Mouse (Mus musculus) heart, embryonic 13.5 days (tissue): ENCODE measurements at regions not wholly inside any gene's neighbourhood (a gene's known extent, or its start where the extent isn't known, plus 50 kb on each side); places are given as distances from the start of the nearest gene placed in this dataset.

ENCODE experiments used
- ATAC-seq: fragments of 200-750 bp; cut with Nextera tagmentation; 2 replicates; pipeline ENCODE4 v1.8.0; 2017; ENCODE audit warnings: moderate TSS enrichment; ENCODE audit not compliant: insufficient number of reproducible peaks, low FRiP score, low TSS enrichment; ENCODE audit errors: extremely low read depth
- H3K27ac ChIP-seq: fragments of 300-500 bp; sonication (generic); replicated peaks from 2 replicates; pipeline ENCODE4 v1.5.1; 2015; ENCODE audit warnings: moderate library complexity, mild to moderate bottlenecking, inconsistent platforms
- H3K27me3 ChIP-seq: fragments of 300-500 bp; sonication (generic); replicated peaks from 2 replicates; pipeline ENCODE4 v1.6.1; 2015; ENCODE audit warnings: mild to moderate bottlenecking, inconsistent platforms
- H3K36me3 ChIP-seq: fragments of 300-500 bp; sonication (generic); 2 replicates; pipeline ENCODE4 v1.6.1; 2015; ENCODE audit warnings: mild to moderate bottlenecking, inconsistent platforms
- H3K4me1 ChIP-seq: fragments of 300-500 bp; sonication (generic); 2 replicates; pipeline ENCODE4 v1.6.1; 2015; ENCODE audit warnings: inconsistent platforms
- H3K4me2 ChIP-seq: fragments of 300-500 bp; sonication (generic); 2 replicates; pipeline ENCODE4 v1.6.1; 2015; ENCODE audit warnings: inconsistent platforms, mild to moderate bottlenecking, moderate library complexity
- H3K4me3 ChIP-seq: fragments of 300-500 bp; sonication (generic); 2 replicates; pipeline ENCODE4 v1.5.1; 2015; ENCODE audit warnings: moderate library complexity, mild to moderate bottlenecking, inconsistent platforms
- H3K9ac ChIP-seq: fragments of 300-500 bp; sonication (generic); 2 replicates; pipeline ENCODE4 v1.6.1; 2015; ENCODE audit warnings: inconsistent platforms, mild to moderate bottlenecking, moderate library complexity
- H3K9me3 ChIP-seq: fragments of 300-500 bp; sonication (generic); 2 replicates; pipeline ENCODE4 v1.6.1; 2016; ENCODE audit warnings: inconsistent platforms
- WGBS: fragments of 180-500 bp; shearing (Covaris S2); methylation state at CpG from one replicate; pipeline ENCODE4 v1.1.7; 2015; ENCODE audit warnings: mixed read lengths; 5-methylcytosine and 5-hydroxymethylcytosine counted together

GRCm38 (mm10) chr1:35936362-35937093, 131.7 kb upstream of the Hs6st1 start:
- WGBS, result 46% methylated on average over 5 of the region's 5 CpGs
- 0 out of 2 replicates have a peak, but pooled peaks cover 5% of the 10 kb centered on the region for H3K9me3 ChIP-seq
- peak overlapping the region; percentile 97 for H3K27ac ChIP-seq
- H3K9ac ChIP-seq, result no peak overlapping the region
- no peaks in the 10 kb centered on the region for H3K27me3 ChIP-seq
- no peak overlapping the region for H3K4me3 ChIP-seq
- no peaks in the 10 kb centered on the region for H3K36me3 ChIP-seq
- no peak for ATAC-seq
- H3K4me1 ChIP-seq, result peaks cover 57% of the 10 kb centered on the region
- no peak overlapping the region for H3K4me2 ChIP-seq

GRCm38 (mm10) chr1:35940236-35940635, 128.0 kb upstream of the Hs6st1 start:
- H3K27ac ChIP-seq, result no peak overlapping the region
- no peaks in the 10 kb centered on the region for H3K36me3 ChIP-seq
- peaks cover 69% of the 10 kb centered on the region for H3K4me1 ChIP-seq
- no peaks in the 10 kb centered on the region for H3K27me3 ChIP-seq
- no peak overlapping the region for H3K9ac ChIP-seq
- no peak for ATAC-seq
- H3K9me3 ChIP-seq, result 0 out of 2 replicates have a peak, but pooled peaks cover 5% of the 10 kb centered on the region
- H3K4me2 ChIP-seq, result no peak overlapping the region
- WGBS, result 46% methylated on average over 2 of the region's 2 CpGs
- no peak overlapping the region for H3K4me3 ChIP-seq

GRCm38 (mm10) chr1:35941642-35942077, 126.5 kb upstream of the Hs6st1 start:
- no peaks in the 10 kb centered on the region for H3K27me3 ChIP-seq
- peak overlapping the region; percentile 16; the same call in 1 of the 2 replicates for H3K4me2 ChIP-seq
- H3K4me3 ChIP-seq, result no peak overlapping the region
- peak overlapping the region; percentile 41 for H3K9ac ChIP-seq
- H3K9me3 ChIP-seq, result 0 out of 2 replicates have a peak, but pooled peaks cover 5% of the 10 kb centered on the region
- WGBS, result 13% methylated on average over 8 of the region's 8 CpGs
- H3K36me3 ChIP-seq, result no peaks in the 10 kb centered on the region
- H3K27ac ChIP-seq, result peak overlapping the region; percentile 83
- peaks cover 60% of the 10 kb centered on the region for H3K4me1 ChIP-seq
- no peak for ATAC-seq

- WGBS, result 32% methylated on average over 7 of the region's 7 CpGs
- H3K9me3 ChIP-seq, result 0 out of 2 replicates have a peak, but pooled peaks cover 8% of the 10 kb centered on the region
- peaks cover 57% of the 10 kb centered on the region for H3K4me1 ChIP-seq
- no peak overlapping the region for H3K9ac ChIP-seq
- H3K27ac ChIP-seq, result peak overlapping the region; percentile 83
- H3K4me2 ChIP-seq, result peak overlapping the region; percentile 16; the same call in 1 of the 2 replicates
- H3K36me3 ChIP-seq, result 0 out of 2 replicates have a peak, but pooled peaks cover 3% of the 10 kb centered on the region
- H3K27me3 ChIP-seq, result no peaks in the 10 kb centered on the region
- H3K4me3 ChIP-seq, result no peak overlapping the region
- no peak for ATAC-seq
Measured at GRCm38 (mm10) chr1:35942222-35942621, 126.0 kb upstream of the Hs6st1 start.

GRCm38 (mm10) chr1:35943800-35944199, 124.4 kb upstream of the Hs6st1 start:
- H3K36me3 ChIP-seq, result 0 out of 2 replicates have a peak, but pooled peaks cover 3% of the 10 kb centered on the region
- no peak overlapping the region for H3K4me2 ChIP-seq
- no peak for ATAC-seq
- 0 out of 2 replicates have a peak, but pooled peaks cover 4% of the 10 kb centered on the region for H3K9me3 ChIP-seq
- 80% methylated on average over 7 of the region's 7 CpGs for WGBS
- H3K9ac ChIP-seq, result no peak overlapping the region
- H3K4me3 ChIP-seq, result no peak overlapping the region
- H3K27me3 ChIP-seq, result no peaks in the 10 kb centered on the region
- no peak overlapping the region for H3K27ac ChIP-seq
- H3K4me1 ChIP-seq, result peaks cover 57% of the 10 kb centered on the region

- Histone ChIP-seq H3K4me1 (peaks cover 57% of the 10 kb centered on the region), H3K27ac (0 out of 2 replicates have a peak overlapping the region, but pooled peaks have one; percentile 31), H3K4me2 (no peak overlapping the region), H3K36me3 (0 out of 2 replicates have a peak, but pooled peaks cover 3% of the 10 kb centered on the region), H3K9ac (no peak overlapping the region), H3K4me3 (no peak overlapping the region), H3K27me3 (no peaks in the 10 kb centered on the region), H3K9me3 (0 out of 2 replicates have a peak, but pooled peaks cover 4% of the 10 kb centered on the region)
- ATAC-seq, result no peak
- WGBS, result 77% methylated on average over 5 of the region's 5 CpGs
Measured at GRCm38 (mm10) chr1:35944376-35944775, 123.8 kb upstream of the Hs6st1 start.

- ATAC-seq, result no peak
- Histone ChIP-seq H3K4me3 (no peak overlapping the region), H3K9me3 (0 out of 2 replicates have a peak, but pooled peaks cover 4% of the 10 kb centered on the region), H3K4me1 (peaks cover 54% of the 10 kb centered on the region), H3K27me3 (no peaks in the 10 kb centered on the region), H3K4me2 (no peak overlapping the region), H3K36me3 (0 out of 2 replicates have a peak, but pooled peaks cover 3% of the 10 kb centered on the region), H3K9ac (no peak overlapping the region), H3K27ac (0 out of 2 replicates have a peak overlapping the region, but pooled peaks have one; percentile 31)
- WGBS, result 67% methylated on average over 8 of the region's 8 CpGs
Measured at GRCm38 (mm10) chr1:35944849-35945248, 123.4 kb upstream of the Hs6st1 start.

GRCm38 (mm10) chr1:35945596-35945995, 122.6 kb upstream of the Hs6st1 start:
- Histone ChIP-seq H3K27me3 (no peaks in the 10 kb centered on the region), H3K27ac (peak overlapping the region; percentile 31), H3K9me3 (0 out of 2 replicates have a peak, but pooled peaks cover 4% of the 10 kb centered on the region), H3K9ac (no peak overlapping the region), H3K4me3 (no peak overlapping the region), H3K4me1 (peaks cover 46% of the 10 kb centered on the region), H3K4me2 (no peak overlapping the region), H3K36me3 (0 out of 2 replicates have a peak, but pooled peaks cover 3% of the 10 kb centered on the region)
- 67% methylated on average over 4 of the region's 4 CpGs for WGBS
- ATAC-seq, result no peak

GRCm38 (mm10) chr1:35948104-35948503, 120.1 kb upstream of the Hs6st1 start:
- H3K27ac ChIP-seq, result no peak overlapping the region
- WGBS, result 62% methylated on average over 5 of the region's 5 CpGs

GRCm38 (mm10) chr1:35951082-35951481, 117.1 kb upstream of the Hs6st1 start:
- no peak for ATAC-seq
- H3K9me3 ChIP-seq, result 0 out of 2 replicates have a peak, but pooled peaks cover 4% of the 10 kb centered on the region
- WGBS, result 60% methylated on average over 4 of the region's 4 CpGs

More at GRCm38 (mm10) chr1:35948104-35948503, 120.1 kb upstream of the Hs6st1 start:
- H3K9ac ChIP-seq, result no peak overlapping the region
- 0 out of 2 replicates have a peak, but pooled peaks cover 4% of the 10 kb centered on the region for H3K9me3 ChIP-seq
- no peak for ATAC-seq
- H3K36me3 ChIP-seq, result 0 out of 2 replicates have a peak, but pooled peaks cover 3% of the 10 kb centered on the region
- H3K4me2 ChIP-seq, result no peak overlapping the region
- H3K27me3 ChIP-seq, result no peaks in the 10 kb centered on the region
- H3K4me3 ChIP-seq, result no peak overlapping the region
- peaks cover 28% of the 10 kb centered on the region for H3K4me1 ChIP-seq

GRCm38 (mm10) chr1:35953721-35954120, 114.5 kb upstream of the Hs6st1 start:
- no peak overlapping the region for H3K4me3 ChIP-seq
- no peak for ATAC-seq
- no peak overlapping the region for H3K27ac ChIP-seq
- peaks cover 7% of the 10 kb centered on the region; the same call in 1 of the 2 replicates for H3K4me1 ChIP-seq
- H3K9me3 ChIP-seq, result no peaks in the 10 kb centered on the region
- H3K27me3 ChIP-seq, result no peaks in the 10 kb centered on the region
- no peak overlapping the region for H3K9ac ChIP-seq
- 85% methylated on average over 4 of the region's 4 CpGs for WGBS
- H3K36me3 ChIP-seq, result no peaks in the 10 kb centered on the region
- H3K4me2 ChIP-seq, result no peak overlapping the region

More at GRCm38 (mm10) chr1:35951082-35951481, 117.1 kb upstream of the Hs6st1 start:
- Histone ChIP-seq H3K4me3 (no peak overlapping the region), H3K4me1 (peaks cover 7% of the 10 kb centered on the region; the same call in 1 of the 2 replicates), H3K27ac (no peak overlapping the region), H3K27me3 (no peaks in the 10 kb centered on the region), H3K9ac (no peak overlapping the region), H3K36me3 (0 out of 2 replicates have a peak, but pooled peaks cover 3% of the 10 kb centered on the region), H3K4me2 (no peak overlapping the region)
